Mouse (Mus musculus): ENCODE measurements around the gene Man1b1.

The Man1b1 gene

DNA sequence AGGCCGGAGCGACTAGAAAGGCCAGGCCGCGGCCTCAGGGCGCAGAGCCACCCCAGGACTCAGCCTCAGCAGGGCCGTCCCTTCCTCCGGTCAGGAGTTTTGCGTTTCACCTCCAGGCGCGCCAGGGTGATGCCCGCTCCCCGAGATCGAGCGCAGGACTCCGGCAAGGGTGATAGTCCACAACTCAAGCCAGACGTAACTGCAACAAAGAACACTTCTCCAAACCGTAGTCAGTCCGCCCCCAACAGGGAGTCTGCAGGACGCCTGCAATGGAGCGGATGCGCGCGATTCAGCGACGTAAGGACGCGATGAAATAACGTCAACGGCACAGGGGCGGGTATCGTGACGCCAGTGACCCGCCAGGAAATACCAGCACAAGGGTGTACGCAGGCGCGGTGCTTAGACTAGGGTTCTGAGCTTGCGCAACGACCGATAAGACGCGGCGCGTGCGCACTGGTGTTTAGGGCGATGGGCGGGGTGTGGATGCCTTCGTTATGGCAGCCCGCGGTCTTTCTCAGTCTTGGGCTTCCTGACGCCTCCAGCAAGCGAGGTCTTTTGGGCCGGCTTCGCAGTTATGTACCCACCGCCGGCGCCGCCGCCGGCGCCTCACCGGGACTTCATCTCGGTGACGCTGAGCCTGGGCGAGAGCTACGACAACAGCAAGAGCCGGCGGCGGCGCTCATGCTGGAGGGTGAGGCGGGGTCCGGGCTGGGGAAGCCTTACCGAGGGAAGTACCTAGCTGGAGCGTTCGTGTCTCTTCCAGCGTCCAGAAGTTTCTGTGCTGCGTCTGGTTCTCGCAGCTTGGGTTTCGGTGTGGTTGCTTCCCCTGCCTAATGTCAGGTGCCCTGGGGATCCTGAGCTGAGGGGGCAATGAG is at the start of gene Man1b1:
Gene Man1b1, plus strand, starts transcription at position 53 of the 875 bp plus-strand sequence.
- DNase-seq = peak; percentile 99

DNA sequence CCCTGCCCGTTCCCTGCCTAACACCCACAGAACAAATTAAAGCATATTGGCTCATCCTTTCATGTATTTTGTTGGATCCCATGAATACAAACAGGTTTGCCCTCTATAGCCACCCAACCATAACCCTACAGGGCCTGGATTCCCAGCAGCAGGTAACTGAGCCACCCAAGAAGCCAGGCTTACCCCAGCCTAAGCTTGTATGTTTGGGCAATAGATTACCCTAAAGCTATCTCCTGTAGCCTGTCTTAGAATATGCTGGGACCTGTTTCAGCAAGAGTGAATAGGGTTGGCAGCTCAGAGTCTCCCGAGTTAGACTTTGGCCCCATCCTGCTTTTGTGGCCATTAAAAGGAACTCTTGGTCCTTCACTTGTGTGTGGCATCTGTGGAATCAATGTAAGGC is 46.6 kb upstream of the Man1b1 start:
- DNase-seq = no peak

DNA sequence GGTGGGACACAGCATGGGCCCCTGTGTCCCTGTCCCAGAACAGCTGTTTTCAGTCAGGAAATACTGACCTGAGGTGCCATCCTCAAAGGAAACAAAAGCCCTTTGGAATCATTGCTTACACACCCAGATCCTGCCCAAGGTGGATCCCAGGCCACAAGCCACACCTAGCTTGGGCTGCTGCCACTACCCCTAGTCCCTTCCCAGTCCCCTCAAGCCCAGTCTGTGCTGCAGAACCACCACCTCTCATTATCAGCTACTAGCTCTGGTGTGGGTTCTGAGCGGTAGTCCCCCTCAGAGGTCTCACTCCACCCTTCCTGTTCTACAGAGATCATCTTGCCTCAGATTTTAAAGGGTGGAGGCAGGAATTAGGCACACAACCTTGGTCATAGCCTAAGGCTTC is 45.8 kb upstream of the Man1b1 start:
- DNase-seq = no peak

DNA sequence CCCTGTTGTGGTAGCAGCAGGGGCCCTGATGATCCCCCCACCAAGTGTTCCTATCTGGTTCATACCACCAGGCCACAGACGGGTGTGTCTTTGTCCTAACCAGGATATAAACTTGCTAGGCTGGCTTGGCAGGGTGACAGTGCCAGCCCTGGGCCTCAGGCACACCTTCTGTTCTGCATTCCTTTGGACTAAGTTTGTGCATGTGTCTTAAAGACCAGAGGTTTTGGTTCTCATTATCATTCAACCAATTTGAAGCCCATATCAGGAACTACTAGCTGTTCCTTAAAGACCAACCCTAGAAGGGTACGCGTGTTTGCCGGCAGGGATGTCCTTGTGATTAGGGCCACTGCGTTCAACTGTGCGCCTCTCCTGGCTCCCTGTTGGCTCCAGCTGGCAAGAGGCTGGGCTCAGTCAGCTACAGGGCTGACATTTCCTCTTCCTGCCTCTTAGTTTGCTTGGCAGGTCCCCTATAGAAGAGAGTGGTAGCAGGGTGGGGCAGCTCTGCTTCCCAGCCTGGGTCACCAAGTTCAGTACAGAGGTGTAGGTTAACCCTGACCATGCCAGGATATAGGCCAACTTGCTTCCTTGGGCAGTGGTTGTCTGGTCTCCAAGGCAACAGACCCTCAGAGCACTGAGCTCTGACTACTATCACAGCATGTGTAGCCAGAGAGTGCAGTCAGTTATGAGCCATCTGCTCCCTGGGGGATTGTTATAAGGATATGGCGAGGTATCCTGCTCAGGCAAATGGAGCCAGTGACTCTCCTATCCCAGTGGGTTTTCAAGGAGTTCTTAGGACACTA is 45.1 kb upstream of the Man1b1 start:
- no peak for DNase-seq

DNA sequence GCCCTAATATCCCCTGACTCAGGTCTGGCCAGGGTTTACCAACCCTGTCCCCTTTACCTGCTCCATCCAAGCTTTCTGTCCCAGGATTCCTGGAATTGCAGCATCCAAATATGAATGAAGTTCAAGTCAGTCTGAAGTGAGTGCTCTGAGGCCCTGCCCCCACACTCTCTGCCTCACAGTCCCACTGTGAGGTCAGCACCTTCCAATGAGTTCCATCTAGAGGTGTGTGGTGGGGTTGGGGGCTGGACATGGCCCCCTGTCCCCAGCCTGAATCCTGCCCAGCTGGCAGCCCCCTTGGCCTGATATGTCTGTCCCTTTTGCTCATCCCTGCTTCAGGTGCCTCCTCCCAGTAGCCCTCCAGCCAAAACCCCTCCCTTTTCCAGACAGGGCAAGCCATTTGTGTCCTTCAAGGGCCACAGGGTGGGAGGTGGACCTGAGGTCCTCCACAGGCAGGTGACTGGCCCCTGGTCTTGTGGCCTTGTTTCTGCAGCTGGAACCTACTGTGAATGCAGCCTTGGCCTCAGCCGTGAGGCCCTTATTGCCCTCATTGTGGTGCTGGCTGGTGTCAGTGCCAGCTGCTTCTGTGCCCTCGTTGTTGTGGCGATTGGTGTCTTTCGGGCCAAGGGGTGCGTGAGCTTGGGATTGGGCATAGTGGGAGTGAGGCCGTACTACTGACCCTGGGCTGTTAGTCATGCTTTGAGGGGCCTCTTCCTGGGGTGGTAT is 44.0 kb upstream of the Man1b1 start, which contains the start of gene Tmem210:
Gene Tmem210, plus strand, starts transcription at position 219 of the 723 bp plus-strand sequence.
- no peak for DNase-seq

DNA sequence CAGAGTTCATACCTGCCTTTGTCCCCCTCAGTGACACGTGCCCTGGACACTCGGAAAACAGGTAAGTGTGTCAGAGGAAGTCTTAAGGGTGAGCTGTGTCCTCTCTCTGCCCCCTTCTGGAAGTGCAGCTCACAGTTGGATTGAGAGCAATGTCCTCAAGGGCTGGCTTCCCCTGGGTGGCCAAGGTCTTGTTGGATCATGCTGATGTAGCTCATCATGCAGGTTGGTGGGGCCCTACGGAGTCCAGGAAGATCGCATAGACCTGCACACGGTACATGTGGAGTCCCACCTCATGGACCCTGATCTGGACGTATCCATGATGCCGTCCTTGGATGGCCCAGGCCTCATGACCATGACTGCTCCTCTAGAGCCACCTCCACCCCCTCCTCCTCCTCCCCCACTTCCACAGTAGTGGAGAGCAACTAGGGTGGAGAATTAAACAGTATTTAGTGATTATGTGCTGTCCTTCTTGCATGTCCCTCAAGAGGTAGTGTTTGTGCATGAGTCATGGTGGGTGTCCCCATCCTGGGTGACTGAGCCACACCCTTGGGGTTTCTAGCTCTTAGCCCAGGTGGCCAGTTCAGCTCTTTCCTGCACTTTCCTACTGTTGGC is 43.3 kb upstream of the Man1b1 start:
- DNase-seq = no peak

DNA sequence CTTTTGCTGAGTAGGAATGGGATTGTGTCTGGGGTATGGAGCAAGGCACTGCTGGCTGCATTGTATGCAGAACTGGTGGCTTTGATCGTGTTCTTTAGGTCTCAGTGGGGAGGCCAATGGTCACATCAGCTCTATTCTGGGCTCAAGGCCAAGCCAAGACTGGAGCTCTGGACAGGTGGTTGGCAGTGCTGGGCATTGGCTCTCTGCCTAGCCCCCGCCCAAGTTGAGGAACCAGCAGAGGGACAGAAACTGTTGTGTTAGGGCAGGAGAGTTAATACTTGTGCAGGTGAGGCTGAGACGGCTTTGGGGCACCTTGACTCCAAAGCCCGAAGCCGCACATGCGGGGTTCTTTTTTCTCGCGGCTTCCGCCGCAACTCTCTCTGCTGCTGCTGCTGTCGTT is 42.5 kb upstream of the Man1b1 start, which contains the start of gene Lrrc26:
Gene Lrrc26, plus strand, starts transcription at position 265 of the 400 bp plus-strand sequence.
- no peak for DNase-seq

DNA sequence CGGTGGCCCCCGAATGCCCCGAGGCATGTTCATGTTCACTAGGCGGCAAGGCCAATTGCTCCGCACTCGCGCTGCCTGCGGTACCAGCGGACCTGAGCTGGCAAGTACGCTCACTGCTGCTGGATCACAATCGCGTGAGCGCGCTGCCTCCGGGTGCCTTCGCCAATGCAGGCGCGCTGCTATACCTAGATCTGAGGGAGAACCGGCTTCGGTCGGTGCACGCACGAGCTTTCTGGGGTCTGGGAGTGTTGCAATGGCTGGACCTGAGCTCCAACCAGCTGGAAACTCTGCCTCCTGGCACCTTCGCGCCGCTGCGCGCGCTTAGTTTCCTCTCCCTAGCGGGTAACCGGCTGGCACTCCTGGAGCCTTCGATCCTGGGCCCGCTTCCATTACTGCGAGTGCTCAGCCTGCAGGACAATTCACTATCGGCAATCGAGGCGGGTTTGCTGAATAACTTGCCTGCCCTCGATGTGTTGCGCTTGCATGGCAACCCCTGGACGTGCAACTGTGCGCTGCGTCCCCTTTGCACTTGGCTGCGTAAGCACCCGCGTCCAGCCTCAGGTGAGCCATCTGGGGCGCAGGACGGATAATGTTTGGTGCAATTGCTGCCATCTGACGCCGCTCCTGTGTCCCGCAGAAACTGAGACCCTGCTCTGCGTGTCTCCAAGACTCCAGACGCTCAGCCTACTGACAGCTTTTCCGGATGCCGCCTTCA is 41.9 kb upstream of the Man1b1 start:
- DNase-seq = no peak

DNA sequence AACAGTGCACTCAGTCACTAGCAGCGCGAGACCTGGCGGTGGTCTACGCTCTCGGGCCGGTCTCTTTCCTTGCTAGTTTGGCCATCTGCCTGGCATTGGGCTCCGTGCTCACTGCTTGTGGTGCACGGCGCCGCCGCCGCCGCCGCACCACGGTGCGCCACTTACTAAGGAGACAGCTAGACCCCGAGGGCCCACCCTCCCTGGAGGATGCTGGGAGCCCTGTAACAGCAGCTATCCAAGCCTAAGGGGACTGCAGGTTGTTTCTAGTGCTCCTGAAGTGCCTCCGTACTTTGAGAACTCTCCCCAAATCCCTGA is 41.4 kb upstream of the Man1b1 start:
- DNase-seq = no peak

DNA sequence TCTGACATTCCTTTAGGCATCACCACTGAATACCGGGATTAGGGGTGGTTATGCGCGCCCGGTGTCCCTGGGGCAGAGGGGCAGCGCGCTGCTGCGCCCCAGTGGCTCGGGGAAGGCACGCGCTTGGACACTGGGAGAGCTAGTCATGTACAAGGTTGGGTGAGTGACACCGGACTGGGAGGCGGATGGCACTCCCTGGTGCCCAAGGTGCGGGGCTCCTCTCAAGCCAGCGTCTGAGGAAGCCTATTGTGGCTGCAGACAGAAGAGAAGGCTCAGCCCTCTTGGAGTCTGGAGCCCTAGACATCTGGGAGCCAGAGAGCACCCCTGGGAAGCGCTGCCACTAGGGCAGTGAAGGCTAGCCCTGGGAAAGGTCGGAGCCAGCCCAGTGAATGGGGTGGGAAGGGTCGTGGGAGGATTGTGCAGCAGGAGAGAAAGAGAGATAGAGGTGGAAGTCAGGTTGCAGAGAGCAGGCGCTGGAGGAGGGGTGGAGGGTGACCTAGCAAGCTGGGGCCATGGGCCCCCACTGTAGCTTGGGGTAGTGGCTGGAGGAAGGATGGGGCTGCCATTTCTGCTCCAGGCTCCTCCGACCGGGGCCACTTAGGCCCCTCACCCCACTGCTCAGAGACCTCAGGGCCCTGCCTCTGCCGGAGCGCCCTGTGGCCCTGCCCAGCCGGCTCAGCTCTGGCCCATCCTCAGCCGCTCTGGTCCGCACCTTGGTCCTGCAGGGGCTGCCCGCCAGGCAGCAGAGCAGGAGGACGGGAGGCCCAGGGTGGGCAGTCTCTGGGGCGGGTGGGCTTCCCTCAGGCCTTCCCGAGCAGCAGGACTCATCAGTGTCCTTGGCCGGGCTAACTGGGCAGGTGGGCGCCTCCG is 40.7 kb upstream of the Man1b1 start:
- no peak for DNase-seq

DNA sequence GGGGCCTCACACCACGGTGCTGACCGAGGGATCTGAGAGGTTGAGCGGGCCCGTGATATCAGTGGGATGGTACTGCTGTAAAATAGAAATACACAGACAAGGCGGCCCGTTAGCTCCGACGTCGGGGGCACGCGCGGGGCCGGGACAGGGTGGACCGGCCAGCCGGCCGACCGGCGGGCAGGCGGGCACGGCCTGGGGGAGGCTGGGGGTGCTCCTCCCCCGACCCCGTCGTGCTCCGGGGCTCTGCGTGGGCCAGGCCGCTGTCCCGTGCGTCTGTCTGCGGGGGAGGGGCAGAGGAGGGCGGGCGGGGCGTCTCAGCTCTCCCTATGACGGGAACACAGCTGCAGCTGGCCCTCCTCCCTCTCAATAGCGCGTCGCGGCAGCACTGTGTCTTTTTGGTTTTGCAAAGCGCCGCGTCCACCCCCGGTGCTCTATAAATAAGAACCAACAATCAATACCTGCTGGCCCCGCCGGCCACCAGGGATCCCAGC is 40.0 kb upstream of the Man1b1 start:
- no peak for DNase-seq

DNA sequence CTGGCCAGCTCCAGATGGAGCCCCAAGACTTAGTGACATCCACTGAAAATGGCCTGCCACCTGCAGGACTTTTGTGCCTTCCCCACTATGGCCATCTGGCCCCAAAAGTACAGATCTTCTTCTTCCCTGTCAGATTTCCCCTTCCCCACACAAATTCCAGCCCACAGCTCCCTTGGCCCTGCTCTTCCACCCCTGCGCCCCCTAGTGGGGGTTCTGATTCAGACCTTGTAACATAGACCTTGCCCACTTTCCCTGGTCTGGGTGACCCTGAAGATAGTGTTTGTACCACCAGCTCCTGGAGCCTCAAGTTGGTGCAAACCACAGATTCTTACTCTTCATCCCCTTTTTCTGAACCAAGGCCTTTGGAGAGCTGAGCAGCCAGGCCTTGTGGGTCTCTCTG is 39.3 kb upstream of the Man1b1 start:
- DNase-seq = peak; percentile 59 to 69

DNA sequence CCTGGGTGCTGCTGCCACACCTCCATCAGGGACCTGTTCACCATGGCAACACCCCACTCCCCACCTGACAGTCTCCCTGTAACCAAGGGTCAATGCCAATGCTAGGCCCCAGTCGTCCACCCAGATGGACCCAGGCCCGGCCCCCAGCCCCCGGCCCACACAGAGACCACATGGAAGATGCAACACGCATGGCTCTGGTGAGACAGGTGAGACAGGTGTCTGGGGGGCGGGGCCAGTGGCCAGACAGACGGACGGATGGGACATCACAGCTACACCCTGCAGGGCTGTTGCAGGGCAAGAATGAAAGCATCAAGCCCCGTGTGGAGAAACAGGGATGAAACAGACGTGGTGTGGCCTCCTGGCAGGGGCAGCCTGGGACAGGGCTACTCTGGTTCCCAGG is 38.4 kb upstream of the Man1b1 start:
- no peak for DNase-seq

DNA sequence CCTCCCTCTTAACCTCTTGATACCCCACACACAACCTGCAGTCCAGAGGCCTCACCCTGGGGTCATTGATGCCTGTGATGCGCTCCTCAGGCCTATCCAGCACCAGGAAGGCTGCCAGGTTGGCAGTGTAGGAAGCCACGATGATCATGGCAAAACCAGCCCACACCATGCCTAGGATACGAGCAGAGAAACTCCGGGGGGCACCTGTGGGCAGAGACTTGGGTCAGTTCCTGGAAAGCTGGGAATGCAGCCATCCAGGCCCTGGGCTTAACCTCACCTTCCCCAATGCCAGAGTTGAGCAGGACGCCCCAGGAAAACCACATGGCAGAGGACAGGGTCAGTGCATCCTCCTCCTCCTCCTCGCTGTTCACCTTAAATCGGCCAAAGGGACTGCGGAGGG is 35.0 kb upstream of the Man1b1 start:
- no peak for DNase-seq

DNA sequence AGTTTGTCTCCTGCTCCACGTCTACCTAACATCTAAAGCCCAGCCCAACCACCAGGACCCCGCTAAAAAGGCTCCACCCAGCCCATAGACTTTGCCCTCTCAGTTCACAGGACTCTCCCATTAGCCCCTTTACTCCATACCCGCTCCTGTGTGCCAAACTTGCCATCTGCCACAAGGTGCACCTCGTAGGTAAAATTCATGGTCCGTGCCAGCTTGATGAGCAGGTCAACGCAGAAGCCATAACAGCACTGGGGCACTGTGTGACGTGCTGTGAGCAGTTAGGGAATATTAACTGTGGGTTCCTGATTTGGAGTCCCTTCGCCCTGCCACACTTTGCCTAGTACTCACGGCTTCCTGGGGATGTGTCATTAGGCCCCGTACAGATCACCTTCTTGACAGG is 34.1 kb upstream of the Man1b1 start:
- no peak for DNase-seq

DNA sequence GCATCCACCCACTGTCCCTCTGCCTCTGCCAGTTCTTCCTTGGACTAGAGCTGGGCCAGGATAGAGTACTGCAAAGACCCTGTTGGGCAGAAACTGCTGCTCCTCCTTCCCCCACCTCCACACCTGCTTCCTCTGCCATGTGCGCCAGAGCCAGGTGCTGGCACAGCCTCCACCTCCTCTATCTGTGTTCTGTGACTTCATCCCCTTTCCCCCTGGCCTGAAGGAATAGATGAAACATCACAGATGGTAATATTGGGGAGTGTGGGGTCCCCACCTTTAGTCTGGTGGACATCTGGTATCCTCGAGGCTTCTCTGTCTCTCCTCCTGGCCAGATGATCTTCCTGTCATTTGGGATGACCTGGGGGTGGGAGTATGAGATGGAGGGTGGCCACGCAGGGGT is 28.7 kb upstream of the Man1b1 start:
- DNase-seq = no peak

DNA sequence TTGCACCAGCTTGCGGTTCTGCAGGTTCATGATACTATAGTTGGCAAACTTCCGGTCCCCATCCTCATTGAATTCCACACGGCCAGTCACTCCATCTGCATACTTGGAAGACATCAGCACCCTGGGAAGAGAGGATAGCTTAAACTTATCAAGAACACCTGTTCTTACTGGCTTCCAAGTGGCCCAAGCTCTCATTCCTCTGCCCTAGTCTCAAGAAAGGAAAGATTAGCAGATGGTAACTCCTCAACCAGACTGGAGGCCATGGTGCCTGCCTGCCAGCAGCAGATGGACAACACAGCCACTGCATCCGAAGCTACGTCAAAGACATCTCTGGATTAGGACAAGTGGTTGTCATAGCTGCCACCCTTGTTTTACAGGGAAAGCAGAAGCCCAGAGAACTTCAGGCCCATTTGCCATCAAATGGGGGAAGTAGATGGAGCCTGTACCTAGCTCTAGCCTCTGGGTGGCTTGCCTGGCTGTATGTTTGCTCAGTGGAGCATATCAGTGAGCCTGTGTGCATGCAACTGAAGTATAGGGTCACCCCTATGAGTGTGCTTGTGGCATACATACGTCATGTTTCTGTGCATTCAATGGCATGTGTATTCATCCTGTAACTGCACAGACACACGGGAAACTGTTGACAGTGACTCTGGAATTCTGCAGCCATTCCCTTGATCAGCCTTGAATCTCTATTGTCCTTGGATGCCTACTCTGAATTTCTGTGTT is 28.0 kb upstream of the Man1b1 start:
- no peak for DNase-seq

DNA sequence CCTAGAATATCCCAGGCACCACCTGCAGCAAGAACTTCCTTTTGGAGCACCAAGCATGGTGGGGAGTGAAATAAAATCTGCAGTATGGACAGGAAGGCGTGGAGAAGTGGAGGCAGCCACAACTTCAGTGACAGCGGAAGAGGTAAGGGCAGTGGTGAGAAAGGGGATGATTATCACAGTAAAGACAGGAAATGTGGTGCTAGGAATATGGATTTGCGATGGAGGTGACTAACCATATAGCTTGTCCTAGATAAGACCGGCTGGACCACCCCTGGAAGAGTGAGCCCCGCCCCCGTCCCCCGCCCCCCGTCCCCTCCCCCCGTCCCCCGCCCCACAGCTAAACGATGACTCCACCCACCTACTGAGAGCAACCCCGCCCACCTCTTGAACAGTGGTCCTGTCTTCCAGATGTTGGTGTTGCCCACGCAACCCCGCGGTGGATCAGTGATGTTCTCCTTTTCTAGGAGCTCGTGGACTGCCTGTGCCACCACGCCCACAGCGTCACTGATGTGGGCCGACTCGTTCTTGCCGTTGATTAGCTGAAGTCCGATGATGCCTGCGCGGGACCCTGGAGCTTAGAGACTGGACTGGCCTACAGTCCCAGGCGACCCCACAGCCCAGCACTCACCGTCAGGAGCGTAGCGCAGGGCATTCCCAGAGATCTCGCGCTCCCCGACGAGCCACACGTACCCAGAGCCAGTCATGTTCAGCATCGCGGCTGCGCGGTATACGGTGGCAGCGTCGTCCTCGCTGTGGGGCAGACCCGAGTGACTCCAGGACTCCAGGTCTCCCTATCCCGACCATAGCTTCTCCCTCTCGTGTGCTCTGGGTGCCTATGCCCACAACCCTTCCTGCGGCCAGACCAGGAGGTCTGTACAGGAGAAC is 27.2 kb upstream of the Man1b1 start:
- no peak for DNase-seq
